Mouse (Mus musculus) midbrain, embryonic 15.5 days (tissue): ENCODE measurements around the gene Notch3. TPM values are rescaled to one million over a fixed set of nuclear protein-coding genes. Genes with fewer than 3 reads are reported as not detected.
A peak's percentile ranks its signal among the peaks of the same experiment; 100 is the strongest.
"Not testable (repeated sequence)": the region's sequence is repeated elsewhere in the genome, so short reads cannot be mapped to it uniquely, and the experiment has no call there.

Source experiments
- ATAC-seq: fragments of 200-750 bp; cut with Nextera tagmentation; replicated peaks from 2 replicates; pipeline ENCODE4 v1.8.0; 2017; ENCODE audit warnings: moderate TSS enrichment
- H3K27ac ChIP-seq: fragments of 300-500 bp; sonication (generic); 2 replicates; pipeline ENCODE4 v1.5.1; 2015; ENCODE audit warnings: mild to moderate bottlenecking, inconsistent platforms
- H3K27me3 ChIP-seq: fragments of 300-500 bp; sonication (generic); replicated peaks from 2 replicates; pipeline ENCODE4 v1.6.1; 2015; ENCODE audit warnings: inconsistent platforms
- H3K36me3 ChIP-seq: fragments of 300-500 bp; sonication (generic); replicated peaks from 2 replicates; pipeline ENCODE4 v1.6.1; 2015; ENCODE audit warnings: inconsistent platforms
- H3K4me1 ChIP-seq: fragments of 300-500 bp; sonication (generic); 2 replicates; pipeline ENCODE4 v1.6.1; 2015; ENCODE audit warnings: inconsistent platforms
- H3K4me2 ChIP-seq: fragments of 300-500 bp; sonication (generic); 2 replicates; pipeline ENCODE4 v1.6.1; 2015; ENCODE audit warnings: inconsistent platforms, mild to moderate bottlenecking, moderate library complexity
- H3K4me3 ChIP-seq: fragments of 300-500 bp; sonication (generic); 2 replicates; pipeline ENCODE4 v1.5.1; 2015; ENCODE audit warnings: mild to moderate bottlenecking, inconsistent platforms
- H3K9ac ChIP-seq: fragments of 300-500 bp; sonication (generic); 2 replicates; pipeline ENCODE4 v1.6.1; 2015; ENCODE audit warnings: mild to moderate bottlenecking, inconsistent platforms
- H3K9me3 ChIP-seq: fragments of 300-500 bp; sonication (generic); 2 replicates; pipeline ENCODE4 v1.6.1; 2016; ENCODE audit warnings: inconsistent platforms
- WGBS: fragments of 180-500 bp; shearing (Covaris S2); methylation state at CpG from one replicate; pipeline ENCODE4 v1.1.7; 2015; ENCODE audit warnings: mixed read lengths; 5-methylcytosine and 5-hydroxymethylcytosine counted together
- polyA plus RNA-seq: library from polyadenylated mRNA; unstranded; fragments of >200 nt; fragmentation: Nextera tagmentation; extraction: Ambion mirVana; gene quantifications from 2 replicates; pipeline ENCODE4 v1.2.1, GENCODE M21; 2015

Gene Notch3
- polyA plus RNA-seq, 1 experiment from 2014 or later = 7.9 TPM

GRCm38 (mm10) chr17:32123545-32123944 is 43.1 kb downstream of the Notch3 start:
- Histone ChIP-seq H3K4me2 (no peak overlapping the region), H3K36me3 (no peaks in the 10 kb centered on the region), H3K4me3 (no peak overlapping the region), H3K9me3 (no peaks in the 10 kb centered on the region), H3K27ac (no peak overlapping the region), H3K4me1 (peaks cover 7% of the 10 kb centered on the region; the same call in 1 of the 2 replicates), H3K9ac (no peak overlapping the region), H3K27me3 (no peaks in the 10 kb centered on the region)
- ATAC-seq = no peak
- WGBS = 92% methylated on average over 4 of the region's 4 CpGs

DNA sequence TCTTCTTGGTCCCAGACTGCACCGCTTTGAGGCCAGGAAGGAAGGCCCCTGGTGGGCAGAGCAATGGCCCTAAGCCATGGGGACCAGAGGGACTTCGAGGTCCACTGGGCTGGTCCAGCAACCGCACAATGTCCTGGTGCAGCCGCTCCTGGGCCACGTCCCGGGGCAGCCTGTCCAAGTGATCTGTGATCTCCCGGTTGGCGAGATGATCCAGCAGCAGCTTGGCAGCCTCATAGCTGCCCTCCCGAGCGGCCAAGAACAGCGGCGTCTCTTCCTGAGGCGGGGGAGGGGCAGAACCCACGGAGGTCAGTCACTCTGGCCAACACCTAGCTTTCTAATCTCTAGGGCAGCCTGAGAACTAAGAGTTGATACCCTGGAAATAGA is 44.1 kb downstream of the Notch3 start:
- WGBS = 82% methylated on average over 14 of the region's 14 CpGs
- Histone ChIP-seq H3K27me3 (no peaks in the 10 kb centered on the region), H3K4me3 (no peak overlapping the region), H3K36me3 (no peaks in the 10 kb centered on the region), H3K9me3 (no peaks in the 10 kb centered on the region), H3K9ac (no peak overlapping the region), H3K4me1 (peaks cover 17% of the 10 kb centered on the region), H3K27ac (no peak overlapping the region), H3K4me2 (no peak overlapping the region)
- no peak for ATAC-seq

DNA sequence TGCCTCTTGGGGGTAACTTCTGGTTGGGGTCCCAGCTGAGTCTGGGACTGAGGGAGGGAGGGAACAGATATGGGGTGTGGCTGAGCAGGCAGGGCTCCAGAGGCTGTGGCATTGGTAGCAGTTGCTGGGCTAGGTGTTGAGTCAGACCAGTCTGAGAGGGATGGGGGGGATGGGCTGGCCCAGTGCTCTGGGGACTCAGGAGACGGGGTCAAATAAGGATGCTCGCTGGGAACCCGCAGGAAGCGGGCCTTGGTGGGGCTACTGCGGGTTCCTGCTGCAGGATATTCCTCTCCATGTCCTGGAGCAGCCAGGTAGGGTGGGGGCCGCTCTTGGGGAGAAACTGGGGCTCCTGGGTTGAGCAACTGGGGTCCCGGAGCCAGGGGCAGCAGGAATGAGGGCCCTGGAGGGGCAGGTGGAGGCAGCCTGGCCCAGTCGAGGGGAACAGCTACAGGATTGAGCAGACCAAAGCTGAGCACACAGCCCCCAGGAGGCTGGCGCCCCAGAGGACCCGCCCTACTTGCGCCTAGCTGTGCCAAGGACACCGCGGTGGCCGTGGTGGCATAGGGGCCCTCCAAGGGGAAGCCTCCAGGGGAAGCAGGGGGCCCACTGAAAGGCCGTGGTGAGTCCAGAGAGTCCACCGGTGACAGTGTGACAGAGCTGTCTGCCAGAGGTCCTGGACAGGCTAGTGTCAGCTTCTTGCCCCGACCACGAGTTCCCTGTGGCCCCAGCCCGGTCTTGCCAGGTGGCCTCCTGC is 44.6 kb downstream of the Notch3 start:
- Histone ChIP-seq H3K4me3 (no peak overlapping the region), H3K9me3 (no peaks in the 10 kb centered on the region), H3K4me2 (no peak overlapping the region), H3K27ac (no peak overlapping the region), H3K27me3 (no peaks in the 10 kb centered on the region), H3K9ac (no peak overlapping the region), H3K36me3 (no peaks in the 10 kb centered on the region), H3K4me1 (peaks cover 20% of the 10 kb centered on the region)
- ATAC-seq = no peak
- 81% methylated on average over 19 of the region's 19 CpGs for WGBS

DNA sequence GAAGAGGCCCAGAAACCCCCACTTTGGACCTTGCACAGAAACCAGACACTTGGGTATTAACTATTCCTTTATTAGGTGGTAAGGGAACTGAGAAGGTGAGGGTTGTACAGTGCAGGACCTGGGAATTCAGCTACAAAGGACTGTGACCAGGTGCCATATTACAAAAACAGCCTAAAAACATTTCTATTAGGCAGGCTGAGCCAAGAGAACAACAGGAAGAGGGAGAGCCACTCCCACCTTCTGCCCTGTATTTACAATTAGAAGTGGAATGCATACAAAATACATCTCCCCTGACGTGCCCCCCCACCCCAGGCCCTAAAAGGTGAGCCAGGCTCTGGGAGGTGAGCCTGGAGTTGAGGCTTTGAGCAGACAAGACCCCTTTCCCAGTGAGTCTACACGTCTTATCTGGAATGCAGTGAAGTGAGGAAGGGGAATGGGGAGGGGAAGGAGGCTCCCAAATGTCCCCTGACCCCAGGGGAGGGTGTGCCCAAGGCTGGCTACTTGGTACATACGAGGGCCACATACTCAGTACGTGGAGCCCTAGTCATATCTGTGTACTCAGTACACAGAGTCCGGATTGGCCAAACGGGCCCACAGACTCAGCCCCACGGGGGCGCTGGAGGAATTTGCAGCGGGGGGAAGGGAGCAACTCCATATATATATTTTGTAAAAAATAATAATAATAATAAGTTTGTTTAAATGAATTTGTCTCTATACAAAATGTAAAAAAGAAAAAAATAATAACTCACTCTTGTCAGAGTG is 45.7 kb downstream of the Notch3 start:
- 80% methylated on average over 9 of the region's 9 CpGs for WGBS
- no peaks in the 10 kb centered on the region for H3K27me3 ChIP-seq
- no peak overlapping the region for H3K9ac ChIP-seq

DNA sequence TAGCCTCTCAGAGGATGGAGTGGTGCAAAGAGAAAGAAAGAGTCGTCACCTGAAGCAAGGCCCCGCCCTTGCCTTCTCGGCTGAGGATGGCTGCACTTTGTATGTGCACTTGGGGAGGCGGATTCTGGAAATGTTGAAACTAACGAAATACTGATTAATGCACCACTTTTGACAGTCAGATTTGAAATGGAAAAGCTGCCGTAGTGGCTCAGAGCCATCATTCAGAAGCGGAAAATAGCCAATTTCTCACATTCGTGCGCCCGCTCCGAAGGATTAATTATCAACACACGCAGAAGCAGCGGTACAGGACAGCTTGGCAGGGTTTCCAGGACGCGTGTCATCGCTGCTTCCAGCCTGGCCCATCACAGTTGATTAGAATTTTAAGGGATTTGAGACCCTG is 47.5 kb downstream of the Notch3 start:
- WGBS = 48% methylated on average over 16 of the region's 16 CpGs
- peak overlapping the region; percentile 18 for H3K4me2 ChIP-seq
- ATAC-seq = no peak

More for the DNA sequence above, 45.7 kb downstream of the Notch3 start:
- ATAC-seq = no peak
- Histone ChIP-seq H3K27ac (no peak overlapping the region), H3K4me1 (peaks cover 20% of the 10 kb centered on the region), H3K4me3 (no peak overlapping the region), H3K4me2 (no peak overlapping the region), H3K9me3 (no peaks in the 10 kb centered on the region), H3K36me3 (no peaks in the 10 kb centered on the region)

GRCm38 (mm10) chr17:32118484-32118883 is 48.2 kb downstream of the Notch3 start:
- peak overlapping the region; percentile 44 for H3K4me2 ChIP-seq
- peak overlapping the region; percentile 58; the same call in 1 of the 2 replicates for H3K27ac ChIP-seq
- peak overlapping the region; percentile 20; the same call in 1 of the 2 replicates for H3K9ac ChIP-seq
- no peaks in the 10 kb centered on the region for H3K27me3 ChIP-seq
- H3K9me3 ChIP-seq = no peaks in the 10 kb centered on the region
- peaks cover 31% of the 10 kb centered on the region for H3K4me1 ChIP-seq
- peak; percentile 7; the same call in 1 of the 2 replicates for ATAC-seq
- H3K36me3 ChIP-seq = no peaks in the 10 kb centered on the region
- 15% methylated on average over 3 of the region's 3 CpGs for WGBS
- H3K4me3 ChIP-seq = peak overlapping the region; percentile 15; the same call in 1 of the 2 replicates

More for the DNA sequence above, 47.5 kb downstream of the Notch3 start:
- no peaks in the 10 kb centered on the region for H3K27me3 ChIP-seq
- H3K9ac ChIP-seq = no peak overlapping the region
- H3K9me3 ChIP-seq = no peaks in the 10 kb centered on the region
- H3K36me3 ChIP-seq = no peaks in the 10 kb centered on the region
- peaks cover 24% of the 10 kb centered on the region for H3K4me1 ChIP-seq
- peak overlapping the region; percentile 60 for H3K27ac ChIP-seq
- no peak overlapping the region for H3K4me3 ChIP-seq

DNA sequence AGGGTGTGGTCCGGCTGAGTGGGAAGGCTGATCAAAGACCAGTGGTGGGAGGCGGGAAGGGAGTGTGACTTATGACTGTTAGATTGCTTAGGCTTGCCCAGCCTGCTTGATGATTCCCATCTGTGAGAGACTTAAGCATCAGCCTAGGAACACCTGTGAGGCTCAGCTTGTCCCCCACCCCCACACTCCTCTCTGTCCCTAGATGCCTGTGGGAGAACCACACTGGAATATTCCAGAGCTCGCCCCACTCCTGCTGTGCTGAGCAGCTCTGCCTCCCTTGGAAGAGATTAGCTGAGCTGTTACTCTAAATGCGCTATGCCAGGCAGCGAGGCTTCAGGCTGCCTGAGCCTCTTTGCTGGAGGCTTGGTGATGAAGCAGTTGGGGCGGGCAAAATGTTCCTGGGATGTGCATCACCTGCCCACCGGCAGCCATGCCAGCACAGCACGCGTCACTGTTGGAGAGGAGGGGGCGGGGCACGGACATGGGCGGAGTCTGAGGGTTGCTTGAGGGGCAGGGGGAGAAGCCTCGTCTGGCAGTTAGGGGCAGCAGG is 48.7 kb downstream of the Notch3 start:
- H3K27ac ChIP-seq = peak overlapping the region; percentile 58
- not testable (repeated sequence) for H3K36me3 ChIP-seq, H3K9me3 ChIP-seq, H3K27me3 ChIP-seq
- ATAC-seq = peak; percentile 31
- H3K4me3 ChIP-seq = peak overlapping the region; percentile 15
- 8% methylated on average over 13 of the region's 13 CpGs for WGBS
- peak overlapping the region; percentile 20; the same call in 1 of the 2 replicates for H3K9ac ChIP-seq
- peak overlapping the region; percentile 44 for H3K4me2 ChIP-seq
- peaks cover 36% of the 10 kb centered on the region for H3K4me1 ChIP-seq

GRCm38 (mm10) chr17:32117287-32117871 is 49.3 kb downstream of the Notch3 start:
- Histone ChIP-seq H3K9me3 (no peaks in the 10 kb centered on the region), H3K4me3 (no peak overlapping the region), H3K9ac (no peak overlapping the region), H3K27me3 (no peaks in the 10 kb centered on the region), H3K4me2 (peak overlapping the region; percentile 44; the same call in 1 of the 2 replicates), H3K36me3 (no peaks in the 10 kb centered on the region), H3K27ac (0 out of 2 replicates have a peak overlapping the region, but pooled peaks have one; percentile 15), H3K4me1 (peaks cover 36% of the 10 kb centered on the region)
- WGBS = 45% methylated on average over 5 of the region's 5 CpGs
- 0 out of 2 replicates have a peak, but pooled peaks have one; percentile 2 for ATAC-seq

DNA sequence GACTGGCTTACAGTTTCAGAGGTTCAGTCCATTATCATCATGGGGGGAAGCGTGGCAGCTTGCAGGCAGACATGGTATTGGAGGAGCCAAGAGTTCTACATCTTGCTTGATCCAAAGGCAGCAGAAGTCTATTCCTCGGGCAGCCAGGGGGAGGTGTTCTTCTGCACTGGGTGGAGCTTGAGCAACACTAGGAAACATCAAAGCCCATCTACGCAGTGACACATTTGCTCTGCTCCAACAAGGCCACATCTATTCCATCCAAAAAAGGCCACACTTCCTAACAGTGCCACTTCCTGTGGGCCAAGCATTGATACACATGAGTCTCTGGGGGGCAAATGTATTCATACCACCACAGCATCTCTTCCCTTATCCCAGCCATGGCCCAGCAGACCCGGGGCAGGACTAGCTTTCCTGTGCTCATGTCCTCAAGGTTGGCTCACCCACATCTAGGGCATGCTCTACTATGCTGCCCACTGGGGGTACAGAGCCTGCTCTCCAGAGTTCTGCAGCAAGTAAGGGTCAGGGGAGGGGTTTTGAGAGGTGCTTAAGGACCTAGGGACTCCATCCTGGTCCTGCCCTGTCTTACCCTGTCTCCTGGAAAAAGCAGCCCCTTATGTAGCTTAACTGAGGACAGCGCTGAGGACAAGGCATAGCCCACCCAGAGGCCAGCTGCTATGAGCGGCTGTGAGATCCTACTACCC is 49.9 kb downstream of the Notch3 start:
- Histone ChIP-seq H3K4me2 (no peak overlapping the region), H3K4me1 (peaks cover 36% of the 10 kb centered on the region), H3K27me3 (no peaks in the 10 kb centered on the region), H3K9me3 (no peaks in the 10 kb centered on the region), H3K9ac (no peak overlapping the region), H3K36me3 (no peaks in the 10 kb centered on the region), H3K27ac (0 out of 2 replicates have a peak overlapping the region, but pooled peaks have one; percentile 15), H3K4me3 (no peak overlapping the region)
- ATAC-seq = no peak
- WGBS = 78% methylated on average over 6 of the region's 6 CpGs

GRCm38 (mm10) chr17:32114486-32114885 is 52.2 kb downstream of the Notch3 start:
- H3K9me3 ChIP-seq, H3K27me3 ChIP-seq, H3K36me3 ChIP-seq, ATAC-seq: not testable (repeated sequence)
- WGBS = 55% methylated on average over 5 of the region's 5 CpGs
- H3K4me3 ChIP-seq = peak overlapping the region; percentile 56
- peak overlapping the region; percentile 99 for H3K4me2 ChIP-seq
- H3K9ac ChIP-seq = peak overlapping the region; percentile 54; the same call in 1 of the 2 replicates
- peaks cover 33% of the 10 kb centered on the region for H3K4me1 ChIP-seq
- peak overlapping the region; percentile 64; the same call in 1 of the 2 replicates for H3K27ac ChIP-seq

GRCm38 (mm10) chr17:32113523-32114421 is 52.9 kb downstream of the Notch3 start:
- Histone ChIP-seq H3K27ac (peak overlapping the region; percentile 64), H3K27me3 (no peaks in the 10 kb centered on the region), H3K4me1 (peaks cover 29% of the 10 kb centered on the region), H3K36me3 (no peaks in the 10 kb centered on the region), H3K4me2 (peak overlapping the region; percentile 99), H3K4me3 (peak overlapping the region; percentile 56), H3K9ac (peak overlapping the region; percentile 54), H3K9me3 (no peaks in the 10 kb centered on the region)
- peak; percentile 58 for ATAC-seq
- under 1% methylated on average over 56 of the region's 56 CpGs for WGBS
